Mouse (Mus musculus) kidney, postnatal 14 days (tissue): ENCODE results near the gene Rab11fip4.

ENCODE experiments used
- DNase-seq: peaks from one replicate; pipeline ENCODE4 v3.0.0; 2022; ENCODE audit warnings: mixed read lengths

The Rab11fip4 gene

DNA sequence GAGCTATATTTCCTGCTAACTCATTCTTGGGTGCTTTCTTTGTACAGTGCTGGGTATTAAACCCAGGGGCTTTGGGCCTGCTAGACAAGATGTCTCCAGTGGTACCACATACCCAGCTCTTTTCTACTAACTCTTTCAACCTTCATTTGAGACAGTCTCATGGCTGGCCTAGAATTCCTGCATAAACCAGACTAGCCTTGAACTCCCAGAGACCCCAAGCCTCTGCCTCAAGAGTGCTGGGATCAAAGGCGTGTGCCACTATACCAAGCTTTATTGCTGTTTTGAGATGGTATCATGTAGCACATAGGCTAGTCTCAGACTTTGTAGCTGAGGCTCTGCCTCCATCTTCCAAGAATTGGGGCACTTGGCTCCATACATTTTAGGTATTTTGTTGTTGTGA is 65.5 kb downstream of the Rab11fip4 start:
- no peak for DNase-seq

DNA sequence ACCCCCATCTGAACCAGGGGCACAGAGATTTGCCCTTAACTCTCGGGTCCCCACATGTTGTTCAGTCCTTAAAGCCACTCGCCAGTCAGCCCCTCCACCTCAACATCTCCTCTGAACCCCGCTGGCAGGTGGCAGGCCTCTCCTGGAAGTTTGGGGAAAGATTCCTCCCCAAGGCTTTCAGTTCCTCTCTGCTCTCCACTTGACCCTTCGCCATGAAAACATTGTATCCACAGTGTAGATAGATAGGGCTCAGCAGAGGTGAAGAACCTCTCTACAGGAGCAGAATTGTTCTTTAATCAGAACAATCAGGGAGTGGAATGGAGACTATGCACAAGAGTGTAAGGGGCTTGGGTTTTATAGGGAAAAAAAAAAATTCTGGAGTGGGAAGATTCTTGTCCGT is 66.0 kb downstream of the Rab11fip4 start:
- no peak for DNase-seq

DNA sequence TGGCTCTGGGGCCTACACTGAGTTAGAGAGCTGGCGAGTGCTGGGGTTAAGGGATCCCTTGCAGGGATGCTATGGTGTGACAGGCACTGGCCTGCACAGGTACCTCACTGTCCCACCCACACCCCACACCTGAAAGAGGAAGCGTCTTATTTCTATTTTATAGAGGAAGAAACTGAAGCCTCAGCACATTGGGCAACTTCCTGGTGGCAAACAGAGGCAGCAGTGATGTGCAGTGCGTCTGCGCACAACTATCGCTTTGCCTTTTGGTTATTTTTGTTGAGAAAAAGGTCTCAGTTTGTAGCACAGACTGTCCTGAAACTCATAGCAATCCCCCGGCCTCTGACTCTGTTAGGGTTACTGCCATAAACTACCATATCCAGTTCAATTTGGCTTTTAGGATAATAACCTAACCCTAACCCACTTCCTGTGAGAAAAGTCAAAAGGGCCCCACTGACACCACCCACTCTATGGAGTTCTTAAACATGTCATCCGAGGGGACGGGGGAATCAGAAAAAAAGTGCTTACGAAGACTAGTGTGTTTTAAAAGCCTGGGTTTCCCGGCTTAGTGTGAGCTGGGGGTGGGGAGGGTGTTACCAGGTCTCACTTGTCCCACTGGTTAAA is 67.3 kb downstream of the Rab11fip4 start:
- DNase-seq = no peak

DNA sequence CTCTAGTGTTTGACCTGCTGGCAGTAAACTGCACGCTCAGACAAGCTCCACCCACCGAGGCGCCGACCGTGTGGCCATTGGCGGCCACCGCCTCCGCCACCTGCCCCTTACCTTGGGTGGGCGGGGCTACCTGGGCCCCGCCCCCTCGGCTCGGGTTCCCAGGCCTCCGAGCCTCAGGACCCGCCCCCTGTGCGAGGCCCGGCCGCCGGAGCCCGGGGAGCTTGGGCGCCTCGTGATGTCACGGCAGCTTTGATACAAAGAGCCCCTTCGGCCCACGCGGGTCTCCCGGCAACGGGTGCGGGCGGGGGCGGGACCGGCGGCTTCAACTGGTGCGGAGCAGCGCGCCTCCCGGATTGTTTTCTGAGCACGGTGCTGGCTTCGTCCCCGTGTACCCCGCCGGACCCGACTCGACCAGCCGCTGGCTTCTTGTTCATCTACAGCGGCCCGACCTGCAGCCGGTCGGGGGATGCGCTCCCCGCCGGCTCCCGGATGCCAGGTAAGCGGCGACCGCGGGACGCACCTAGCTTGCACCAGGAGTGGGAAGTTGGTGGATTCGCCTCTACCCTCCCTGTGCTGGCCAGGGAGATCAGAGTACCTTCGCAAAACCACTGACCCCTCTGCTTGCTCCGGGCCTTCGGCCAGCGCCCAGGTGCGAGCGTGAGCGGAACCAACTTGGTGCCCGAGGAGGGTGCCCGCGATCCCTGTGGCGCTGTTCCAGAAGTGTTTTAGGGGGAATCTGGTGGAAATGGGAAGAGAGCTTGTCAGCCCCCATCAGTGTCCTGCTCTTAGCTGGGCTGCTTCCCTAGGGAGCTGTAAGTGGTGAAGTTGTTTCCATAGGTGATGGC is 69.6 kb downstream of the Rab11fip4 start:
- peak; percentile 96 for DNase-seq

- peak; percentile 67 for DNase-seq
These were observed 71.0 kb downstream of the Rab11fip4 start for GRCm38 (mm10) chr11:79661877-79662545.

DNA sequence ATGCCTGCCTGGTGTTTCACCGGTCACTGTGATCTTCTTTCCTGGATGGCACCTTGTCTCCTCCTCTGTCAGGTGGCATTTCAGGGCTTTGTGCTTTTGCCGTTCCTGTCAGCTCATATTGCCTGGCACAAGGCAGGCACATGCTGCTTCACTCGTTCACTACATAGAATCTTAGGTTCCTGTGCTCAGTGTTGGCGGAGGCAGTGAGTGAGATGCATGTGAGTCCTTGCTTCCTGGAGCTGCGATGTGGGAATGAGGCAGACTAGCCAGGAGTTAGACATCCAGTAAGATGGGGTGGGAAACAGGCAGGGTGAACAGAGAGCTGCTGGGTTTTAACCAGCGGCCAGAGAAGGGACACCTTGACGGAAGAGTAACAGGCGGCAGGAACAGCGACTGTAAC is 72.1 kb downstream of the Rab11fip4 start:
- no peak for DNase-seq

DNA sequence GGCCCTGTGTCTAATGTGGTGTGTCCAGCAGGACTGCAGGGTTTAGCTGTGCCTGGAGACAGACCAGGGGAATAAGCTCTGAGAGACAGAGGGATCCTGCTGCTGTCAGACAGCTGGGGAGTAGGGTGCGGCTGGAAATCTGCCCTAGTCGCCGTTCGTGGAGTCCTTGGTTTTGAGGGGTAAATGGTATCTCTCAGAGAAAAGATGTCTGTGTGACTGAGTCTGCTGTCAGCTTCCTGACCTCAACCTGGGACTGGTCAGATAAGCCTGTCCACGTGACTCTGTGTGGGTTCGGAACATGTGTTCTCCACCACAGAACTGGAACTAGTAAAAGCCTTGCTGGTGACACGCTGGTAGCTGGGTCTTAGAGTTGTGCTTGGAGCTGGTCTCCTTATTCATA is 72.6 kb downstream of the Rab11fip4 start:
- no peak for DNase-seq

GRCm38 (mm10) chr11:79666544-79666943 is 75.5 kb downstream of the Rab11fip4 start:
- DNase-seq = peak; percentile 60

GRCm38 (mm10) chr11:79669210-79669609 is 78.2 kb downstream of the Rab11fip4 start:
- no peak for DNase-seq

- DNase-seq = no peak
These were observed 78.9 kb downstream of the Rab11fip4 start for GRCm38 (mm10) chr11:79669947-79670346.

- DNase-seq = no peak
These were observed 79.5 kb downstream of the Rab11fip4 start for GRCm38 (mm10) chr11:79670411-79670945.

DNA sequence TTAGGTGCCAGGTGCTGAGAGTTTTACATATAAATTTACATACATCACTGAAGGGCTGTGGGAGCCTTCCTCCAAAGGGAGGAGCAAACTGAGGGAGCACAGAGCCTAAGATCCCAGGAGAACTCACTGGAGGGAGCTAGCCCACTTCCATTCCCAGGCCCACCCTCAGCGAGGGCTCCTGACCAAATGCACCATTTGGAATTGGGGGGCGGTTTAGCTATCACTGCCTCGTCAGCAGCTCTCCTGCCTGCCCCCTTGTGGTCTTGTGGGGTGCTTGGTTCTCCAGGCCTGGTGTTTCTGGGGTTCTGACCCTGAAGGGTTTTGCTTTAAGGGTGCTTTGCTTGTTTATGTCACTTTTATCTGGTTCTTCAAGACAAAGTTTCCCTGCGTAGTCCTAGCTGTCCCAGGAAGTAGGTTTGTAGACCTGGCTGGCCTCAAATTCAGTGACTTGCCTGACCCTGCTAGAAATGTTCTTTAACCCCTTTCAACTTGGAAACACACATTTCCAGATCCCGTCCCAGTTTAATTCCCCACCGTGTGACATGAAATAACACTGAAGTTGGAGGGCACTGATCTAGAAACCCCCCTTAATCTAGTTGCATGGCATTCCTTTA is 80.8 kb downstream of the Rab11fip4 start:
- no peak for DNase-seq

DNA sequence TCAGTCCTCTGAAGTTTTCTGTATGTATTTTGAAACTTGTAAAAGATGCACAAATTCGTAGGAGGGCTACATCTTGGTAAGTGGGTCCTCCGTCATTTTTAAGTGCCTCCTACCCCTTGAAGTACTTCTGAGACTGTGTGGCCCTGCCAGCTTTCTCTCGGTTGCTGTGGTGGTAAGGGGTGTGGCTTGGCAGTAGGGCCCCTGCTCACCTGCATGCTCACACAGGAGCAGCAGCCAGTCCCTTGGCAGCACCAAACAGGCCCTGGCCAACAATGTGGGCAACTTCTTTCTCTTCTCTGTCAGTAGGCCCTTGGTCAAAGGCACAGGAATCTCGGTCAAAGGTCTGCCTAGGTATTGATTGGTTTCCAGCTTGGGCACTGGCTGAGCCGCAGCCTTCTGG is 82.1 kb downstream of the Rab11fip4 start:
- DNase-seq = peak; percentile 58

DNA sequence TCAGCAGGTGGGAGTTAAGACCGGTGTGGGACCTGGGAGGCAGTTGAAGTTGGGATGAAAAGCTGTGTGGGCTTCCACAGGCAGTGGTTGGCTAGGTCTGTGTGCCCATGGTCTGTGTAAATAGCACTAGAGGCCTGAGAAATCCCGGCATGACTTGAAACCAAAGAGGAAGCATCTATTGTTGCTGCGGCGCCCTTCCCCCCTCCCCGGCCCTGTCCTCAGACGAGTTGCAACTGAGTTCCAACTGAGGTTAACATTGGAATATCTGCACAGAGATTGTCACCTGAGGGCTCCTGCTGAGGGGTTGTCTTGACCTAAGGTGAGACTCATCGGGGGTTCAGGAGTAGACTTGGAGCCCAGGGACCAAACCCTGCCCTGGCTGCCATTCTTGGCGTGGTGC is 82.7 kb downstream of the Rab11fip4 start:
- no peak for DNase-seq

GRCm38 (mm10) chr11:79674231-79674630 is 83.2 kb downstream of the Rab11fip4 start:
- DNase-seq = no peak

- DNase-seq = no peak
These were observed 83.6 kb downstream of the Rab11fip4 start for GRCm38 (mm10) chr11:79674632-79675031.

GRCm38 (mm10) chr11:79675285-79675684 is 84.3 kb downstream of the Rab11fip4 start:
- no peak for DNase-seq

DNA sequence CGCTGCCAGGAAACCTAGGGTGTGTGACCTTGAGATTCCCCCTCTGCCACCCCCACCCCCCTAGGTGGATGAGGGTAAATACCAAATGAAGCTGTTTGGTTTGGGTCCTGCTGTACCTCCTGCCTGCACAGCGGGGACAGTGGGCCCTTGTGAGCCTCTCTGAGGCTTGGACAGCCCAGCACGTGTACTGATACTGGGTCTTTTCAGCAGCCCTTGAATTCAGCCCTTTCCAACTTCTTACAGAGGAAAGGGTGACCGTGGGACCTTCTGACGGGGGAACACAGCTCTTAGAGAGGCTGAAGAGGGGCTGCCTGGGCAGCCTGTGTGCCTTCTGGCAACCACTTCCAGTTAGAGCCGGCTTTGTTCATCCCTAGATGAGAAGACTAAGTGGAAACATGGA is 85.0 kb downstream of the Rab11fip4 start:
- no peak for DNase-seq

- DNase-seq = no peak
These were observed 85.5 kb downstream of the Rab11fip4 start for GRCm38 (mm10) chr11:79676483-79676967.

DNA sequence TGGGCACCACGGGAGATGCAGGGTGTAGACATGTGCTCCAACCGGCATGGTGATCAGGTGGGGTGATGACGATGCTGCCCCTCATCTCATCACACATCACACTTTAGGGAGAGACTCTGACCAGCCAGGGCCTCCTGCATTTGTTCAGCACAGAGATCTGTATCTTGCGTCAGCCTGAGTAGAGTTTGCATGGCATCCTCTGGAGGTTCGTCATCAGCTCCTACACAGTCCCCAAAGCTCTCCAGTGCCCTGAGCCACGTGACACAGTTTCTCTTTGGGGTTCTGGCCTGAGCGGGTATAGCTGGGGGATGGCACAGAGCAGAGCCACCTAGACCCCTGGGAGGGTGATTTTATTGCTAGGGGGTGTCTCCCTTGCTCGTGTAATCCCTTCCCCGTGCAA is 86.4 kb downstream of the Rab11fip4 start:
- no peak for DNase-seq

- DNase-seq = no peak
These were observed 87.5 kb downstream of the Rab11fip4 start for GRCm38 (mm10) chr11:79678363-79679153.

GRCm38 (mm10) chr11:79679929-79680328 is 88.9 kb downstream of the Rab11fip4 start:
- DNase-seq = no peak
